Mouse (Mus musculus): ENCODE results near the gene Zfhx2.
A peak's percentile ranks its signal among the peaks of the same experiment; 100 is the strongest.
"Not testable (repeated sequence)": the region's sequence is repeated elsewhere in the genome, so short reads cannot be mapped to it uniquely, and the experiment has no call there.

Gene Zfhx2

GRCm38 (mm10) chr14:55053708-55054190 is 38.4 kb downstream of the Zfhx2 start:
- peak; percentile 61 for ATAC-seq (ENCODE audit: insufficient number of reproducible peaks, low FRiP score, low TSS enrichment)

- ATAC-seq (ENCODE audit: insufficient number of reproducible peaks, low FRiP score, low TSS enrichment) = no peak
These were observed 39.1 kb downstream of the Zfhx2 start for GRCm38 (mm10) chr14:55053050-55053449.

- peak; percentile 33; the same call in 1 of the 2 replicates for ATAC-seq (ENCODE audit: insufficient number of reproducible peaks, low FRiP score, low TSS enrichment)
These were observed 39.6 kb downstream of the Zfhx2 start for GRCm38 (mm10) chr14:55052496-55052895.

- ATAC-seq (ENCODE audit: insufficient number of reproducible peaks, low FRiP score, low TSS enrichment) = no peak
These were observed 44.1 kb downstream of the Zfhx2 start for GRCm38 (mm10) chr14:55047971-55048531.

GRCm38 (mm10) chr14:55043694-55044093 is 48.4 kb downstream of the Zfhx2 start:
- ATAC-seq (ENCODE audit: insufficient number of reproducible peaks, low FRiP score, low TSS enrichment) = not testable (repeated sequence)

GRCm38 (mm10) chr14:55032695-55033225 is 59.4 kb downstream of the Zfhx2 start:
- ATAC-seq (ENCODE audit: insufficient number of reproducible peaks, low FRiP score, low TSS enrichment) = no peak; the same call in 1 of the 2 replicates

- peak; percentile 33; the same call in 1 of the 2 replicates for ATAC-seq (ENCODE audit: insufficient number of reproducible peaks, low FRiP score, low TSS enrichment)
These were observed 63.0 kb downstream of the Zfhx2 start for GRCm38 (mm10) chr14:55029034-55029698.

- no peak for ATAC-seq (ENCODE audit: insufficient number of reproducible peaks, low FRiP score, low TSS enrichment)
These were observed 63.7 kb downstream of the Zfhx2 start for GRCm38 (mm10) chr14:55028333-55028835.

GRCm38 (mm10) chr14:55027653-55028052 is 64.5 kb downstream of the Zfhx2 start:
- ATAC-seq (ENCODE audit: insufficient number of reproducible peaks, low FRiP score, low TSS enrichment) = no peak

GRCm38 (mm10) chr14:55027251-55027650 is 64.9 kb downstream of the Zfhx2 start:
- no peak for ATAC-seq (ENCODE audit: insufficient number of reproducible peaks, low FRiP score, low TSS enrichment)

- no peak for ATAC-seq (ENCODE audit: insufficient number of reproducible peaks, low FRiP score, low TSS enrichment)
These were observed 66.6 kb downstream of the Zfhx2 start for GRCm38 (mm10) chr14:55025527-55025926.

GRCm38 (mm10) chr14:55024236-55024635 is 67.9 kb downstream of the Zfhx2 start:
- no peak for ATAC-seq (ENCODE audit: insufficient number of reproducible peaks, low FRiP score, low TSS enrichment)

- ATAC-seq (ENCODE audit: insufficient number of reproducible peaks, low FRiP score, low TSS enrichment) = no peak
These were observed 69.1 kb downstream of the Zfhx2 start for GRCm38 (mm10) chr14:55023011-55023410.

GRCm38 (mm10) chr14:55020394-55020793 is 71.7 kb downstream of the Zfhx2 start:
- ATAC-seq (ENCODE audit: insufficient number of reproducible peaks, low FRiP score, low TSS enrichment) = no peak

- ATAC-seq (ENCODE audit: insufficient number of reproducible peaks, low FRiP score, low TSS enrichment) = no peak
These were observed 75.2 kb downstream of the Zfhx2 start for GRCm38 (mm10) chr14:55016876-55017275.

- ATAC-seq (ENCODE audit: insufficient number of reproducible peaks, low FRiP score, low TSS enrichment) = no peak
These were observed 76.4 kb downstream of the Zfhx2 start for GRCm38 (mm10) chr14:55015767-55016111.

- peak; percentile 93 for ATAC-seq (ENCODE audit: insufficient number of reproducible peaks, low FRiP score, low TSS enrichment)
These were observed 76.9 kb downstream of the Zfhx2 start, which contains the start of gene Ngdn for GRCm38 (mm10) chr14:55014991-55015766. Gene Ngdn, plus strand, starts transcription at chr14:55015454.

GRCm38 (mm10) chr14:55014591-55014990 is 77.5 kb downstream of the Zfhx2 start:
- peak; percentile 17; the same call in 1 of the 2 replicates for ATAC-seq (ENCODE audit: insufficient number of reproducible peaks, low FRiP score, low TSS enrichment)

GRCm38 (mm10) chr14:55011116-55011515 is 81.0 kb downstream of the Zfhx2 start:
- ATAC-seq (ENCODE audit: insufficient number of reproducible peaks, low FRiP score, low TSS enrichment) = no peak
